Mouse (Mus musculus): ENCODE results near the gene Tcl1b1. TPM values are rescaled to one million over a fixed set of nuclear protein-coding genes. Genes with fewer than 3 reads are reported as not detected.
"Not testable (repeated sequence)": the region's sequence is repeated elsewhere in the genome, so short reads cannot be mapped to it uniquely, and the experiment has no call there.

Gene Tcl1b1
- polyA plus RNA-seq, 1 experiment from 2014 or later: not detected

DNA sequence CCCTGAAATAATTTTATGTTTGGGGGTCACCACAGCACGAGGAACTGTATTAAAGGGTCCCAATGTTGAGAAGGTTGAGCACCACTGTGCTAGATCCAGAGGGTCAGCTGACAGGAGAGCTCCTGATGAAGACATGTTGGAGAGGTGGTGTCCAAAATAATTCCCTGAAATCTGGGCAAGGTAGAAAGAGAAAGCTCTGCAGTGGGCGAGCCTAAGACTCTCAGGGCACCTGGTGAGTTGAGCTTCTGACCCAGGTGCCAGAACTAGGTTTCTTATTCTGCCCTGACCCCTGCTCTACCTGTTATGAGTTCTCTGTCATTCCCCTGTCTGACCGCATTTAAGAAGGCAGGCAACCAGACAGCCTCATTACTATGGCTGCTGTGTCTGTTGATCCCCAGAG is 16.6 kb downstream of the Tcl1b1 start, which contains the start of gene Tcl1b5:
Gene Tcl1b5, plus strand, starts transcription at position 301 of the 400 bp plus-strand sequence.
- not testable (repeated sequence) for H3K4me1 ChIP-seq (ENCODE audit: control insufficient read depth, insufficient read depth, low read length); H3K4me3 ChIP-seq (replicated peaks; ENCODE audit: low read length); H3K36me3 ChIP-seq (ENCODE audit: control insufficient read depth, insufficient read depth, low read length); H3K9ac ChIP-seq (ENCODE audit: low read length); ATAC-seq (ENCODE audit: insufficient read depth, low FRiP score); H3K9me3 ChIP-seq (replicated peaks; ENCODE audit: control insufficient read depth, low read length); H3K27me3 ChIP-seq (ENCODE audit: control insufficient read depth, insufficient read depth, low read length); H3K27ac ChIP-seq (ENCODE audit: low read length); H3K4me2 ChIP-seq (ENCODE audit: low read depth, low read length)
- WGBS: 63% methylated on average over 3 of the region's 3 CpGs

GRCm38 (mm10) chr12:105181040-105181644 is 21.7 kb downstream of the Tcl1b1 start:
- not testable (repeated sequence) for H3K4me1 ChIP-seq (ENCODE audit: control insufficient read depth, insufficient read depth, low read length); H3K27ac ChIP-seq (ENCODE audit: low read length); H3K27me3 ChIP-seq (ENCODE audit: control insufficient read depth, insufficient read depth, low read length); H3K4me2 ChIP-seq (ENCODE audit: low read depth, low read length); H3K4me3 ChIP-seq (replicated peaks; ENCODE audit: low read length); H3K9ac ChIP-seq (ENCODE audit: low read length); H3K36me3 ChIP-seq (ENCODE audit: control insufficient read depth, insufficient read depth, low read length); ATAC-seq (ENCODE audit: insufficient read depth, low FRiP score); H3K9me3 ChIP-seq (replicated peaks; ENCODE audit: control insufficient read depth, low read length)
- WGBS: 63% methylated on average over 4 of the region's 4 CpGs

DNA sequence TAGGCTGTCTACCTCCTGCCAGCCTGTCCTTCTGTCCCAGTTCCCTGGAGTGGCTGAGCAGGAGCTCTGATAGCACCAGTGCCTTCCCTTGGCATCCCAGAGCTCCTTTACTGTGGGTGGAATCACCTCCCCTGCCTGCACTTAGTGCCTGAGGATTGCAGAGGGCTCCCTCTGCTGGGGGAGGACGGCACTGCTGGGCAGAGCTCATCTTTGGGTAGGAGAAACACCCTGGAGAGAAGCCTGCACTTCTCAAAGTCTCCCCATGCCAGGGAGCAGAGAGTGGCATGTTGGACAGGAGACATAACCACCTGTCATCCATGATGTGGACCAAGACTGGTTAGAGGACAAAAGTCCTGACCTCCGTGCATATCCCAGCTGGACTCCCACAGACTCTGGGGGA is 29.5 kb downstream of the Tcl1b1 start:
- ATAC-seq (ENCODE audit: insufficient read depth, low FRiP score); H3K27ac ChIP-seq (ENCODE audit: low read length); H3K36me3 ChIP-seq (ENCODE audit: control insufficient read depth, insufficient read depth, low read length); H3K4me3 ChIP-seq (replicated peaks; ENCODE audit: low read length); H3K9ac ChIP-seq (ENCODE audit: low read length); H3K4me1 ChIP-seq (ENCODE audit: control insufficient read depth, insufficient read depth, low read length); H3K27me3 ChIP-seq (ENCODE audit: control insufficient read depth, insufficient read depth, low read length); H3K4me2 ChIP-seq (ENCODE audit: low read depth, low read length); H3K9me3 ChIP-seq (replicated peaks; ENCODE audit: control insufficient read depth, low read length): not testable (repeated sequence)
- WGBS: 26% methylated on average over 2 of the region's 2 CpGs

- ATAC-seq (ENCODE audit: insufficient read depth, low FRiP score); H3K27me3 ChIP-seq (ENCODE audit: control insufficient read depth, insufficient read depth, low read length); H3K4me3 ChIP-seq (replicated peaks; ENCODE audit: low read length); H3K27ac ChIP-seq (ENCODE audit: low read length); H3K4me1 ChIP-seq (ENCODE audit: control insufficient read depth, insufficient read depth, low read length); H3K9ac ChIP-seq (ENCODE audit: low read length); H3K36me3 ChIP-seq (ENCODE audit: control insufficient read depth, insufficient read depth, low read length); H3K9me3 ChIP-seq (replicated peaks; ENCODE audit: control insufficient read depth, low read length); H3K4me2 ChIP-seq (ENCODE audit: low read depth, low read length): not testable (repeated sequence)
- 93% methylated on average over 6 of the region's 6 CpGs for WGBS
Observed at GRCm38 (mm10) chr12:105190743-105191142, 31.3 kb downstream of the Tcl1b1 start, which contains the start of gene Tcl1b3. Gene Tcl1b3 (plus strand): TSS chr12:105191043.

DNA sequence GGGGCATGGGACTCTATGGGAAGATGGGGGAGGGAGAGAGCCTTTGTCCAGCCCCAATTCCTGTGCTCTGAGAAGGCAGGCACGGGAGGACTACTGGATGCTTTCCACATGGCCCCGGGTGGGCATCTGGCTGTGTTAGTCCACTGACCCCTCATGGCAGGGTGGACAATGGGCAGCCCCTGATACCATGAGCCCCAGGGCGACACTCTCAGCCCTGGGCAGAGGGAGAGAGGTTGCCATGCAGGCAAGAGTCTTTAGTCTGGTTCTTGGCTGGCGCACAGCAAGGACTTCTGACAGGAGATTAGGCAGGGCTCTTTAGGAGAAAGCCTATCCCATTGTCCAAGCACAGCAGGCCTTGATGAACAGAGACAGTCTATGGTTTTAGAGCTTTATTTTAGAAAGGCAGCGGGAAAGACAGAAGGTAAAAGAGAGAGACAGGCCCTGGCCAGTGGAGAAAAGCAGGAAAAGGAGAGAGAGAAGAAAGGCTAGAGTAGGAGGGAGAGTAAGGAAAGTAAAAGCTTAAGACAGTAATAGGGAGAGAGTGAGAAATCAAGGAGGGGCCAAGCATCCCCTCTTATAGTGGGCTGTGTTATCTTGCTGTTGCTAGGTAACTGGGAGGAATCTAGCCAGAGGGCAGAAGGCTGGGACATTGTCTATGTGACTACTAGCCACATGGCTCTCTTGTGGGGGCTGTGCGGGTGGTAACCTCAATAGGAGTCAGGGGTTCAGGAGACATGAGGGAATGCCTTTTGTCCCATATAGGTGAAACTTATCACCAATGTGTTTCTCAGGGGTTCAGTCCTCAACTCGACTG is 40.4 kb downstream of the Tcl1b1 start:
- not testable (repeated sequence) for H3K27ac ChIP-seq (ENCODE audit: low read length); H3K36me3 ChIP-seq (ENCODE audit: control insufficient read depth, insufficient read depth, low read length); H3K4me3 ChIP-seq (replicated peaks; ENCODE audit: low read length); H3K9ac ChIP-seq (ENCODE audit: low read length); H3K4me2 ChIP-seq (ENCODE audit: low read depth, low read length); H3K4me1 ChIP-seq (ENCODE audit: control insufficient read depth, insufficient read depth, low read length); H3K27me3 ChIP-seq (ENCODE audit: control insufficient read depth, insufficient read depth, low read length); H3K9me3 ChIP-seq (replicated peaks; ENCODE audit: control insufficient read depth, low read length); ATAC-seq (ENCODE audit: insufficient read depth, low FRiP score)
- 68% methylated on average over 7 of the region's 7 CpGs for WGBS

- H3K4me3 ChIP-seq (replicated peaks; ENCODE audit: low read length); H3K9ac ChIP-seq (ENCODE audit: low read length); ATAC-seq (ENCODE audit: insufficient read depth, low FRiP score); H3K27me3 ChIP-seq (ENCODE audit: control insufficient read depth, insufficient read depth, low read length); H3K9me3 ChIP-seq (replicated peaks; ENCODE audit: control insufficient read depth, low read length); H3K36me3 ChIP-seq (ENCODE audit: control insufficient read depth, insufficient read depth, low read length); H3K4me1 ChIP-seq (ENCODE audit: control insufficient read depth, insufficient read depth, low read length); H3K4me2 ChIP-seq (ENCODE audit: low read depth, low read length); H3K27ac ChIP-seq (ENCODE audit: low read length): not testable (repeated sequence)
- 68% methylated on average over 1 of the region's 1 CpGs for WGBS
Observed at GRCm38 (mm10) chr12:105201657-105202056, 42.2 kb downstream of the Tcl1b1 start, which contains the start of gene Tcl1b4. Gene Tcl1b4 (plus strand): TSS chr12:105201957.

DNA sequence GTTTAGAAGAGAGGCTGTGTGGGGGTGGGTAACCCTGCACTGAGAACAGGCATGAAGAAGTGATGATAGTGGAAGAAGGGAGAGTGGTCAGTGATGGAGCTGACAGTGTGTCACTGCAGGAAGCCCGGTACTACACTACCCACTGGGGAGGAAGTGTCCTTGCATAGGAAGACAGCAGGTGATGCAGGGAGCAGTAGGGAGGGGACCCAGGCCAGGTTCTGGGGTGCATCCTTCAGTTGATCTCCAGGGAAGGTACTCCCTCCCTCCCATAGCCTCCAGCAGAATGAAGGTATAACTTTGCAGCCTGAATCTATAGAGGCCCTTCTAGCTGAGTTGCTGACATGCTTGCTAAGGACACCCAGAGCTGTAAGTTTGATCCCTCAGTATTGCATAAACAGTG is 47.6 kb downstream of the Tcl1b1 start:
- ATAC-seq (ENCODE audit: insufficient read depth, low FRiP score): no peak
- 76% methylated on average over 1 of the region's 1 CpGs for WGBS
- H3K4me1 ChIP-seq (ENCODE audit: control insufficient read depth, insufficient read depth, low read length): no peaks in the 10 kb centered on the region

DNA sequence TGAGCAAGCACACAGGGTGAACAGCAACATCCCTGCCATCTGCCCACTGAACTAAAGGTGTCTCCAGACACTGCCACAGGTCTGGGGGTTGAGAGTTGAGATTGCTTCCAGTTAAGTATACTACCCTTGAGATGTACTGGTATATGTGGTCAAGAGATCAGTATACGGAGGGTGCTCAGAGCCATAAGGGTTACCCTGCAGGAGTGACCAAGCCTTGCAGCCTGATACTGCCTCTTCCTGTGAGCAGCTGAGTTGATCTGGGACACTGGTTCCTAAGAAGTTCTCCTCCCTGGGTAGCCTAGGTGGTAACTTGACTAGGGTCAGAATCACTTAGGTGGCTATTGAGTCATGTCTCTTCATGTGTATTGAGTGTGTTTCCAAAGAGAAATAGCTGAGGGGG is 49.0 kb downstream of the Tcl1b1 start:
- WGBS: 100% methylated on average over 1 of the region's 1 CpGs

More for the DNA sequence above, 47.6 kb downstream of the Tcl1b1 start:
- Histone ChIP-seq H3K4me3 (replicated peaks; ENCODE audit: low read length) (no peak overlapping the region), H3K27me3 (ENCODE audit: control insufficient read depth, insufficient read depth, low read length) (no peaks in the 10 kb centered on the region), H3K4me2 (ENCODE audit: low read depth, low read length) (no peak overlapping the region), H3K27ac (ENCODE audit: low read length) (no peak overlapping the region), H3K9ac (ENCODE audit: low read length) (no peak overlapping the region), H3K9me3 (replicated peaks; ENCODE audit: control insufficient read depth, low read length) (no peaks in the 10 kb centered on the region), H3K36me3 (ENCODE audit: control insufficient read depth, insufficient read depth, low read length) (no peaks in the 10 kb centered on the region)

GRCm38 (mm10) chr12:105209231-105209630 is 49.7 kb downstream of the Tcl1b1 start:
- WGBS: 84% methylated on average over 7 of the region's 7 CpGs
- H3K9me3 ChIP-seq (replicated peaks; ENCODE audit: control insufficient read depth, low read length): no peaks in the 10 kb centered on the region
- ATAC-seq (ENCODE audit: insufficient read depth, low FRiP score): no peak

More for the DNA sequence above, 49.0 kb downstream of the Tcl1b1 start:
- H3K9me3 ChIP-seq (replicated peaks; ENCODE audit: control insufficient read depth, low read length): no peaks in the 10 kb centered on the region
- no peak overlapping the region for H3K27ac ChIP-seq (ENCODE audit: low read length)
- no peak overlapping the region for H3K4me3 ChIP-seq (replicated peaks; ENCODE audit: low read length)
- no peaks in the 10 kb centered on the region for H3K36me3 ChIP-seq (ENCODE audit: control insufficient read depth, insufficient read depth, low read length)
- no peak overlapping the region for H3K4me2 ChIP-seq (ENCODE audit: low read depth, low read length)
- H3K27me3 ChIP-seq (ENCODE audit: control insufficient read depth, insufficient read depth, low read length): no peaks in the 10 kb centered on the region
- ATAC-seq (ENCODE audit: insufficient read depth, low FRiP score): no peak
- no peak overlapping the region for H3K9ac ChIP-seq (ENCODE audit: low read length)
- no peaks in the 10 kb centered on the region for H3K4me1 ChIP-seq (ENCODE audit: control insufficient read depth, insufficient read depth, low read length)

More at GRCm38 (mm10) chr12:105209231-105209630, 49.7 kb downstream of the Tcl1b1 start:
- Histone ChIP-seq H3K4me2 (ENCODE audit: low read depth, low read length) (no peak overlapping the region), H3K36me3 (ENCODE audit: control insufficient read depth, insufficient read depth, low read length) (no peaks in the 10 kb centered on the region), H3K4me3 (replicated peaks; ENCODE audit: low read length) (no peak overlapping the region), H3K27me3 (ENCODE audit: control insufficient read depth, insufficient read depth, low read length) (no peaks in the 10 kb centered on the region), H3K9ac (ENCODE audit: low read length) (no peak overlapping the region), H3K27ac (ENCODE audit: low read length) (no peak overlapping the region), H3K4me1 (ENCODE audit: control insufficient read depth, insufficient read depth, low read length) (no peaks in the 10 kb centered on the region)
